Mouse (Mus musculus) adrenal gland (tissue): ENCODE measurements around the gene Mxd3.

ENCODE experiments used
- intact Hi-C: fragments of 180-260 bp; cut with DNase I; formaldehyde crosslinking; loops from one replicate; pipeline ENCODE4 v1.15.1; 2025

Mxd3 gene

DNA sequence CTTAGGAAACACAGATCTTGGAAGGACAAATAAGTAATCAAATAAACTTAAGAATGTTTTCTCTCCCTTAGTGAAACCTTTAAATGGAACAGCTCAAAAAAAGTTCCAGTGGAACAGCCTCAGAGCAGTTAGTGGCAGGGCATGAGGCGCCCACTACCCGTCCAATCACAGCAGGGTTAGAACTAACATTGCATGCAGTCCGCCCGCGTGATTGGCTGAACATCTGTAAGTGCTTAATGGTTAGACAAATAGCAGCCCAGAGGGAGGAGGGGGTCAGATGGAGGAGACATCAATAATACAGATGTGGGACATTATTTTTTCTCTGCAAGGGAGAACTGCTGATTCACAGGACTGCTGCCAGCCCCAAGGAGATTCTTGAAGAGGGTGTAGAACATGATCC lies 52.4 kb downstream of the Mxd3 start:
- intact Hi-C loops: loop anchor here (5.0 kb wide), 2 partner anchors 35 to 45 kb away; no protein-coding TSS in a partner anchor
